Mouse (Mus musculus): ENCODE measurements around the gene Rnf144b. TPM values are rescaled to one million over a fixed set of nuclear protein-coding genes. Genes with fewer than 3 reads are reported as not detected.

Gene Rnf144b
- total RNA-seq, 2 experiments from 2014 or later, result 9.8 to 10.7 TPM

DNA sequence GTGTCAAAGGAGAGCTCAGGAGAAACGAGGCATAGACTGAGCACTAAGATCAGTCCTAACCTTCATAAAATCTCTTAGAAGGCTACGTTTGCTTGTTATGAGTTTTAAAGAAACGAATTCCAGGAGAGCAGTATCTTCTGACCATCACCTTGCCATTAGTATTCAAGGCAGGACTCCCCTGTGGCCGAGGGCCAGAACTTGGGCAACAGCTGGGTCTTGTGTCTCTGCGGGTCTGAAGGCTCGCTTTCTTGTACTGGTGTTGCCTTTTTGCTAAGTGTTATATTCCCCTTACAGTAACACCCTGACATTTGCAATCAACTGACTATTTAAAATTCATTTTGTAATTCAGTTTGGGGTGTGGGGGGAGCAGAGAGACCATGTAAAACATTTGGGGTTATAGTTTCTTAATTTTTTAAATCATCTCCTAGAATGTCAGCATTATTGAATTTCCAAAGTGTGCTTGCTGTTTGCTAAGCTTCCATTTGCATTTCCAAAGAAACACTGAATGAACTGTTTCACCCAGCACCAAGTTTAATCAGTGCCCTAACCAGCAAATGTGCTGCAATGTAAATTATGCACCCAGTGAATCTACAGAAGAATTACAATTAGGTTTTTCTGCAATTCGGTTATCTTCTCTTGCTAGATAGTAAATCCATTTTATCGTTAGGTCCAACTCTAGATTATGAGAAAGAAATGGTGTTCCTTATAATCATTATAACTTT, 126.0 kb downstream of the Rnf144b start:
- peak in 1 of 2 experiments; percentile 27 for DNase-seq (ENCODE audit: extremely low spot score in 1 of 2, low spot score in 1 of 2)

DNA sequence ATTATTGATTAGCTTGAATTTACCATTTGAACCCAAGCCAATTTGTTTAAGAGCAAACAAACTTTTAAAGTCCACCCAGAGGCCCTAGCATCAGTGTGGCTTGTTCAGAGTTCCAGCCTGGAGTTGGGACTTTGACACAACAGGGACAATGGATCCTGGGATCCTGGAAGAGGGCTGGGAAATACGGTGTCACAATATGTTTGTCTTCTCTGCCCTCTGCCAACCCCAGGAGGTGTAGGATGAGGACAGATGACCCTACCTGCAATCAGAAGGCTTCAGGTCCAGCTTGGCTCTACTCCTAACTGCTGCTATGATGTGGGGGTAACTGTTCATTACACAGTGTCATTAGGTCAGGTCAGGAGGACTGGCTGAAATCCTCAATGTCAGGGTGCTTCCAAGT, 128.2 kb downstream of the Rnf144b start:
- no peak for DNase-seq (ENCODE audit: extremely low spot score in 1 of 2, low spot score in 1 of 2)

DNA sequence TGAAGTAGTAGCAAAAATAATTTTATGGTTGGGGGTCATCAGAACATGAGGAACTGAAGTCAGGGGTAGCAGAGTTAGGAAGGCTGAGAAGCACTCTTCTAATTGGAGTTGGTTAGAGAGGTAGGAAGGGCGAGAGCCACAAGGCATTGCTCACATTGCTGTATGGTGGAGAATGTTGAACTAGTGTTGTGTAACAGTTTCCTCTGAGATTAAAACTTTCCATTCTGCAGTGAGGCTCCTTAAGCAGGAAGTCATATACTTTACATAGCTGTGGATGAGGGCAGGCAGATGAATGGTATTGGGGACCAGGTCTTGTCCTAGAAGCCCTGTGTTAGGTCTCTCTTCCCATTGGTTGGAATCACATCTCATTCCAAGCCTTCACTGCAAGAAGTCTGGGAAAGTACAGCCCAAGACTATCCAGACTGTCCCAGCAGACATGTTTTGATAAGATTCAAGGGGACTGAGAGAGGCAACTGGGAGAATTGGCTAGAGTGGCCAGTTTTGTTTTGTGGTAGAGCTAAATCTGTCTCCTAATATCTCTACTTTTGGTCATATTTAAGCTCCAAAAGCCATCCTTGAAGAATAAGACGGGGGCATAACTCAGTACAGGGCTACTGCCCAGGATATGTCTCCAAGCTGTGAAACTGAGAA, 128.8 kb downstream of the Rnf144b start:
- no peak for DNase-seq (ENCODE audit: extremely low spot score in 1 of 2, low spot score in 1 of 2)

DNA sequence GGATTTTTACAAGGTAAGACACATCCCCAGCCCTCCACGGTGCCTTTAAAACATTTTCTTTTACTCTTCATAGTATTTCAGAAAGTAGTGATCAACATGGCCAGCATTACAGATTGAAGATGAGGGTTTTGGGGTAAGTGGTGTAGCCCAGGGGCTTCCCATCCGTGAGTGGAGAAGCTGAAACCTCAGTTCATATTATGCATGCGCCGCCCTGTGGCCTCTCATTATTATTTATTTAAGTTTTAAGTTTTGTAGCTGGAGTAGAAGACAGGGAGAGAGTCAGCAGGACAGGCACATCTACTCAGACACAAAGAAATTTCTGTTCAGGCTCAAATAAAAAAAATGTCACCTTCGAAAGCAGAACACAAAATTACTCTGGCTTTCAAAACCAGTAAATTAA, 131.3 kb downstream of the Rnf144b start:
- no peak for DNase-seq (ENCODE audit: extremely low spot score in 1 of 2, low spot score in 1 of 2)

DNA sequence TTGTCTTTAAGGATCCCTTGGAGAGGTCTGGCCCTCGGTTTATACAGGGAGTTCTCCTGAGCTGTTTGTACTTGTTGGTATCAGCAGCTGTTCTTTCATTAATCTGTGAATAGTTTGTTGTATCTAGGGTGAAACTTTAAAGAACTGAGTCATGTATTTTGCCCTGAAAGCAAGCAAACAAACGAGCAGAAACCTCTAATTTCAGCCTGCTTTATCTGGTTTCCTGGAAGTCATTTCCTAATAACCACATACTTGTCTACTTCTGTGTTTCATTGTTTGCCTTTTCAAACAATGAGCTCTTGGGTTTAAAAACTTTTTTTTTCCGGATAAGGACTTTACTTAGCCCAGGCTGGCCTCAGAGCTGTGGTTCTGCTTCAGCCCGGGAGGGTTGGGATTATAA, 136.8 kb downstream of the Rnf144b start:
- DNase-seq (ENCODE audit: extremely low spot score in 1 of 2, low spot score in 1 of 2), result no peak

DNA sequence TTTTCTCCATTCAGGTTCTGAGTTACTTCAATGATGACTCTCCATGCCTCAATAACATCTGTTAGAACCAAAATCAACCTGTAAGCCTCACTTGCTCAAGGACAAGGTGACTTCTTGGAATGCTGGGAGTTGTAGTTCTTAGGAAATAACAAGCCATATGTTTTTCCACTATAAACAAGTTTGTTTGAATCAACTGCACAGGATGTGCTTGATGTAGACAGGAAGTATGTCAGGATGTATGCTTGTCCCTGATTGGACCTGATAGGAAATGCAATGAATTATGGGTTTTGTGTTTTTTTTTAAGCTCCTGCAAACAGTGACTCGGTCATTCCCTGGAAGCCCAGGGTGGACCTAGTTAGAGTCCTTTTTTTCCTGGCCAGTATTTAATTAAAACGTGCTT, 139.5 kb downstream of the Rnf144b start:
- no peak for DNase-seq (ENCODE audit: extremely low spot score in 1 of 2, low spot score in 1 of 2)

DNA sequence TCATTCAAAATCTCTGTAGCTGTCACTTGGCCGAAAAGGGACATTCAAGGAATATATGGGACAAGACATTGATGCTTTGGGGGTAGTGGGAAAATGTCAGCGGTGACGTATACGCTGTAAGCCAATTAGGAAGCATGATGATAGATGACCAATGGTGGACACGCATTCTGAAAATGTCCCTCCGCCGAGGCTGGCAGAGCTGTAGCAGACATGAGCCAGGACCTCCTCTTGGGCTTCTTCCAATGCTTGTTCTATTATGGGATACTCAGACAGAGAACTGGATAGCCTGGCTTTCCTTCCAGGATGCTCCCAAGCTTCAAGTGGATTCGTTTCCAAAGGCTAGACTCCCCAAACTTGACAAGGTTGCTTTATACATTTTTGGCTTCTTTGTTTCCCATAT, 141.9 kb downstream of the Rnf144b start:
- no peak for DNase-seq (ENCODE audit: extremely low spot score in 1 of 2, low spot score in 1 of 2)

DNA sequence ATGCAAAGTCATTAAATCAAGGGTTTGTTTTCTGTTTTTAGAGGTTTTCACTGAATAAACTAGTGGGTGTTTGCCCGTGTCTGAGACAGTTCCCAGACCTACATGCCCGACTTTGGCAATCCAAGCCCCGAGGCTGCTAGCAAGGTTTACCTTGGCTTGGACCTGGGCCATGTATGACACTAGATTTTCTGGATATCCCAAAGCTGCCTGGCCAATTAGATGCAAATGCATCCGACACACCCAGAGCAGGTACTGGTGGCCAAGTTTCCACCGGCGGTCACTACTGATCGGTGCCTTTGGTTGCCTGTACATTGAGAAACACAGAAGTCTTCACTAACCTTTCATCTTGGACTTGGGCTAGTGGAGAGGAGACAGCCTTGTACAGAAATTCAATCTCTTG, 144.0 kb downstream of the Rnf144b start:
- DNase-seq (ENCODE audit: extremely low spot score in 1 of 2, low spot score in 1 of 2), result no peak

DNA sequence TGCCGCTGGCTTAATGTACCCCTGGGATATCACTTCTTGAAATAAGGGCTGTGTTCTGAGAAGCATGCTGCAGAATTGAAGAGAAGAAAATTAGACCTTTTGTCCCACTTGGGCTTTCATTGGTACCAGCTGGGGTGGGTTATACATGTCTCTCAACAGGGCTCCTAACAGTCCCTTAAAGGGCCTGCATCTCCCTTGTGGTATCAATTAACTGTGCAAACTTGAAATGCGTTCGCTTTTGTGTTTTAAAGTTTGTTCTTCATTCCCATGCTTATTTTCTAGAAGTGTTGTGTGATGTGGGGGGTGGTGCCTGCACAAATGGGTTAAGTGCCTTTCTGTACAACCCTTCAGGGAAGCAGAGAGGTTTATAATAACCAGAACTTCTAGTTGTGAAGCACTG, 145.8 kb downstream of the Rnf144b start:
- no peak for DNase-seq (ENCODE audit: extremely low spot score in 1 of 2, low spot score in 1 of 2)

DNA sequence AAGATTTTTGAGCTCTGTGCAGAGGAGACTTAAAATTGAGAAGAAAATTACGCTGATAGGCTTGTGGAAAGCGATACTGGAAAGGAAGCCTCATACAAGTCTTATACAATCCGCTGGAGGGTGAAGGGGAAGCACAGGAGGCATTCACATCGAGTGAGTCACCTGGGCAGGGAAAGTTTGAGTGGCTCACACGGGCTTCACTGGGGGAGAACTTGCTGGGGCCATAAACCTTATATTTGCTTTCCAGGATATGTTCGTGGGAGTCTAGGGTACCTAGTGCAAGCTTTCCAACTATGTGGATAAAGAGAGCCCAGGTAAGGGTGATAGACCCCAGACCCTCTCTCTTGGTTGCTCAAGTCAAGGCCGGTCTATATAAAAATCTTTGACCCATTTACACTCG, 150.5 kb downstream of the Rnf144b start:
- DNase-seq (ENCODE audit: extremely low spot score in 1 of 2, low spot score in 1 of 2), result no peak

DNA sequence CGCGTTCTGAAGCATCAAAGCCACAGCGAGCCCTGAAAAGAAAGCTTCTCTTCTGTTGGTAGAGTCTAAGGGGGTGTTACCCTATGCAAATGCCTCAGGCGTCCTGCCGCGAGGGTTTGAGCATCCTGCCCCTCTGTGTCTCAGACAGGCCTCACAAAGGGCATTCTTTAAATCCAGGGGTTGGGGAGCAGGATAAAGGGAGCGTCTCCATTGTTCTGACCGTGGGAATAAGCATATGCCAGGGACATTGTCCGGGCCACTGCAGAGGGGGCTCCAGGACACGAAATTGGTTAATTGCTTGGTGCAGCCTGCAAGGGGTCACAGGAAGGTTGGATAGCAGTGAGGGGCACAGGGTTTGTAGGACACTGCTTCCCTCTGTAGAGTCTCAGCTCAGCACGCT, 151.0 kb downstream of the Rnf144b start:
- no peak for DNase-seq (ENCODE audit: extremely low spot score in 1 of 2, low spot score in 1 of 2)

DNA sequence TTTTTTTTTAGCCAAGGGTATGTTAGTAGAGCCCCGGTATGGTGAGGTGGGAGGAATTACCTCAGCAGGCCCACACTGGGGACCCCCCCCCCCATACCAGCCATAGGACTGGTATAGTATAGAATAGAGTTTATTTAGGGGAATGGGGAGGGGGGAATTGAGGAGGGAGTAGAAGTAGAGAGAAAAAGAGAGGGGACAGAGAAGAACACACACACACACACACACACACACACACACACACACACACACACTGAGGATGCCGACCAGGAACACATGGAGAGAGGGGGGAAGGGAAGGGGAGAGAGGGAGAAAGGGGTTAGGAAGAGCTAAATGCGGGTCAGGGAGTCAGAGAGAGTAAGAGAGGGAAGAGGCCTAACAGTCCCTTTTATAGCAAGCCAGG, 151.7 kb downstream of the Rnf144b start:
- DNase-seq (ENCODE audit: extremely low spot score in 1 of 2, low spot score in 1 of 2), result no peak

DNA sequence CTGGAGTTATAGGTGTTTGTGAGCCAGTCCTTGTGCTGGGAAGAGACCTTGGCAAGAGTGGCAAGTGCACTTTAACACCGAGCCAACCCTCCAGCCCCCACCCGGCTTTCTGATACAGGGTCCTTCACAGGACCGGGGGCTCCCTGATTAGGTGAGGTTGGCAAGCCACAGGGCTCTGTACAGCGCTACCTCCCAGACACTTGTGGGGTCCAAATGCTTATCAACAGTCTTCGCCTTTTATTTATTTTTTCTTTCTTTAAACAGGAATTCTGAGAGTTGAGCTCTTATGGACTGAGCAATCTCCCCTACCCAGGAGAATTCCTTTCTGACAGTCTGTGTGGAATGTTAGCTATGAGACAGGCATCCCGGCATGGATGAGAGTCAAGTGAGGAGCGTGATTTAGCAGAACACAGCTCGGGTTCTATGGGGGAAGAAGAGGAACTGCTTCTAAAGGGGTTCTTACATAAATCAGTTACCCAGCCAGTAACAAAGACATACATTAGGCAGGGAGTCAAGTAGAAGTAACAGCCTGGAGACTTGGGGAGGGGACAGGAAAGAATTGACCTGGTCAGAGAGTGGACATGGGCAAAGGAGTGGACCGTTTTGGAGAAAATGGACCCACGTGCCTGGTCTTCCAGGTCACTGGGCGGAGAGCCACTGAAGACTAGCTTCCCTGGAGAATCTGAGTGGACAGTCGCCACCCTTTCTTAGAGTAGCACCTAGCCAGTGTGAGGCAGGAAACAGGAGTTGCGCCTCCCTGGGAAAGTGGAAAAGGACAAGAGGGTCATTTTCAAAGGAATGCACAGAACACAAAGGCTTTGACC, 154.8 kb downstream of the Rnf144b start:
- DNase-seq (ENCODE audit: extremely low spot score in 1 of 2, low spot score in 1 of 2), result no peak

DNA sequence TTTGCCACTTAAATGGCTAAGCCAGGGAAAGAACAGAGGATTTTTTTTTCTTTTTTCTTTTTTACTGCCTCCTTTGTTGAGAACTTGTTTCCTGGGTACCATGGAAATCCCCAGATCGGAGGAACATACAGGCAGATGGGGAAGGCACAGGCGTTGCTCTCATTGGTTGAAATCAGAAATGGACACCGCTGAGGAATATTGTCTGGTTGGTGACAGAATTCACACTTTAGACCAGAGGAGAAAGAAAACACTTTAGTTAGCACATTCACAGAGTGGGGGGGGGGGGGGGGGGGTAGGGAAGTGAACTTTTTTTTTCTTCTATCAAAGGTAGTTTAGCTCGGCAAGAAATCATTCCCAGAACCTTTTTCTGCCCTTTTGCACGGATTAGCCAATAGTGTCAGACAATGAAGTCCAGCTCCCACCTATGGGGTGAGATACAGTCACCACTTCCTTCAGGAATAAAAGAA, 155.4 kb downstream of the Rnf144b start:
- DNase-seq (ENCODE audit: extremely low spot score in 1 of 2, low spot score in 1 of 2), result no peak

DNA sequence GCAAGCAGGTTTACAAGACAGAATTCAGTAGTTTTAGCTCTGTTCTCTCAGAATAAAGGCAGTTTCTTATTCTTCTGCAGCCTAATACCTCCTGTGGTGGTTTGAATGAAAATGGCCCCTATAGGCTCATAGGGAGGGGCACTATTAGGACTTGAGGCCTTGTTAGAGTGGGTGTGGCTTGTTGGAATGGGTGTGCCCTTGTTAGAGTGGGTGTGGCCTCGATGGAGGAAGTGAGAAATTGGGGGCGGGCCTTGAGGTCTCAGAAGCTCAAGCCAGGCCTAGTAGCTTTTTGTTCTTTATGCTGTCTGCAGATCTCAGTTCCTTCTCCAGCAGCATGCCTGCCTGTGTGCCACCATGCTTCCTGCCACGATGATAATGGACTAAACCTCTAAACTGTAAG, 159.8 kb downstream of the Rnf144b start:
- no peak for DNase-seq (ENCODE audit: extremely low spot score in 1 of 2, low spot score in 1 of 2)

DNA sequence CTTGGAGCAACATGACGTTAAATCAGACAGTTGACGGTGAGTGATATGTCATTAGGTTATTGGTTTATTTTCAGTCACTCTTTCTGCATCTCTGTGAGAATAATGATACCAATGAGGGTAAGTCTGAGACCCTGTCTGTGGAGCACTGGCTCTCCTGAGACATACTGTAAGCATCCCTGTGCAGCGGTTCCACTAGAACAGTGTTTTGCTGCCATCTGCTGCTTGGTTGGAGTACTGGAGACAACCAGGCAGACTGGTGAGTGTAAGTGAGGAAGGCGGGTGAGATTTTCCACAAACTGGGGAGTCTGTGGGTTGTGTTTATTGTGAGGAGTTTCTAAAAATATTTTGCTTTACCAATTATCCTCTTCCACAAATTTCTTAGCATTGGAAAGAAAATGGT, 166.0 kb downstream of the Rnf144b start:
- peak; percentile 48 to 93 for DNase-seq (ENCODE audit: extremely low spot score in 1 of 2, low spot score in 1 of 2)

DNA sequence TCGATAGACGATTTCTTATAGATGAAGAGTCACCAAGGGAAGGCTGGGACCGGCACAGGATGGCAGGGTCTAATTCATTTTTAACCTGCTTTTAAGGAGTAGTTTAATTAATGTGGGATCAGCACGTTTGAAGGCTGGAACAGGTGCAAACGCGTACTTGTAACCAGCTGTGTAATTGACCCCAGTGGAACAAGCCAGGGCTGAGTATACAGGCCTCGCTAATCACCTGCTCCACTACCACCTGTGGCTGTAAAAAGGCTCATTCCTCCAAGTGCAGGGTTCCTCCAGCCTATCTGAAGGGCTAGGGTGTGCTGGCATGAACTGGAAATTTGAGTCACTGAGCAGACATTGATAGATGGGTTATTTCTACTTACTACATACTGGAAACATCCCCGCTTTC, 174.0 kb downstream of the Rnf144b start:
- DNase-seq (ENCODE audit: extremely low spot score in 1 of 2, low spot score in 1 of 2), result no peak

All from layer of hippocampus, postnatal 25 days (tissue).